Mouse (Mus musculus): Measurements from ENCODE around the gene Ephb1.

DNA sequence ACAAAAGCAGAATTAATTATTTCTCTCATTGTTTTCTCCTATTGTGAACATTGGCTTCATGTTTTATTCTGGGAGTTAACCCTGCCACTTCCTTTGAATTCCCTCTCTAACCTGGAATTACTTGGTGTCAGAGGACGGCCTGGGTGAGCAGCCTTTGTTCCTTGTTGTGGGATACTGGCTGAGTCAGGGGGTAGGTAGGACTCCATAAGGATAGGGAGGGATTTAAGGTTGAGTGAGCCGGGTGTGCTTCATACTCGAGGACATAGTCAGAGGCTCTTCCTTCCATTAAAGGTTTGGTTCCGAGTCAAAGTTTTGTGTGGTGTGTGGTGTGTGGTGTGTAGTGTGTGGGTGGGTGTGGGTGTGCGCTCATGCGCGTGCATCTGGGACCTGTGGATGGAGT lies 324.8 kb downstream of the Ephb1 start:
- TF ChIP-seq CTCF (conservative IDR thresholded peaks at IDR 0.05; ENCODE audit: insufficient read depth, insufficient read length, low read depth, low read length) (no peak), POLR2A (IDR thresholded peaks at IDR 0.05; ENCODE audit: low read depth, low read length) (no peak)
